Mouse (Mus musculus) lung, postnatal 0 days (tissue): ENCODE data around the gene AW549877.

Experiments used
- CTCF ChIP-seq: IDR thresholded peaks from 2 replicates; pipeline ENCODE4 v1.5.1; 2016; ENCODE audit warnings: antibody characterized with exemption, mild to moderate bottlenecking
- EP300 ChIP-seq: IDR thresholded peaks from 2 replicates; pipeline ENCODE4 v1.6.1; 2016; ENCODE audit warnings: antibody characterized with exemption, mild to moderate bottlenecking, control low read depth

DNA sequence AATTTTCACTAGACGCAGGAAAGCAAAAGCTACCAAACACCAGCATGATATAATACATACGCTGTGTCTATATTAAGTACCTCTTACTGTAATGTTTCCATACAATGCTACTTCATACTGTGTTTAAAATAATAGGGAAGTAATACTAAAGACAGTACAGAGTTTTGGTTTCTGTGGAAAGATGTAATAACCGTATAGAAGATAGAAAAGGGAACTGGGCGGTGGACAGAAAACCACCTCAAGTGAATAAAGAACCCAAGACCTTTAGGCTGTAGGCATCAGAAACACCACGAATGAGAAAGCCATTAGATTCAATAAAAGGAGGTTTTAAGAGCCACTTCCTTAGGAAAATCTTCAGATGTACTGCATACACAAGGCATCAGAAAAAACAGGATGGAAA, 12.8 kb downstream of the AW549877 start:
- TF ChIP-seq EP300 (no peak), CTCF (no peak)
